Mouse (Mus musculus) spleen, postnatal 14 days (tissue): ENCODE measurements around the gene Lrrc8d.
A peak's percentile ranks its signal among the peaks of the same experiment; 100 is the strongest.

Source experiments
- DNase-seq, 2 experiments: peaks; one replicate each; pipeline ENCODE4 v3.0.0; 2021 to 2022; ENCODE audit warnings: low spot score in 2 of 2

The Lrrc8d gene

GRCm38 (mm10) chr5:105715531-105716124, 15.9 kb downstream of the Lrrc8d start:
- no peak for DNase-seq

GRCm38 (mm10) chr5:105717294-105717693, 17.5 kb downstream of the Lrrc8d start:
- DNase-seq, result no peak

GRCm38 (mm10) chr5:105718138-105718670, 18.4 kb downstream of the Lrrc8d start:
- no peak for DNase-seq

- DNase-seq, result no peak
Observed at GRCm38 (mm10) chr5:105721267-105721666, 21.5 kb downstream of the Lrrc8d start.

- no peak for DNase-seq
Observed at GRCm38 (mm10) chr5:105722807-105723206, 23.0 kb downstream of the Lrrc8d start.

GRCm38 (mm10) chr5:105730193-105730831, 30.5 kb downstream of the Lrrc8d start:
- DNase-seq, result no peak

- DNase-seq, result peak in 1 of 2 experiments; percentile 29
Observed at GRCm38 (mm10) chr5:105731173-105731626, 31.4 kb downstream of the Lrrc8d start.

- peak; percentile 23 to 39 for DNase-seq
Observed at GRCm38 (mm10) chr5:105731627-105732432, 32.1 kb downstream of the Lrrc8d start.

- DNase-seq, result no peak
Observed at GRCm38 (mm10) chr5:105732433-105732891, 32.7 kb downstream of the Lrrc8d start.

GRCm38 (mm10) chr5:105733226-105733625, 33.5 kb downstream of the Lrrc8d start:
- DNase-seq, result no peak

GRCm38 (mm10) chr5:105736365-105736764, 36.6 kb downstream of the Lrrc8d start:
- DNase-seq, result no peak

GRCm38 (mm10) chr5:105737145-105737544, 37.4 kb downstream of the Lrrc8d start:
- no peak for DNase-seq

- no peak for DNase-seq
Observed at GRCm38 (mm10) chr5:105740437-105740836, 40.7 kb downstream of the Lrrc8d start.

- no peak for DNase-seq
Observed at GRCm38 (mm10) chr5:105742641-105743040, 42.9 kb downstream of the Lrrc8d start.

GRCm38 (mm10) chr5:105745324-105745723, 45.6 kb downstream of the Lrrc8d start:
- DNase-seq, result no peak

- no peak for DNase-seq
Observed at GRCm38 (mm10) chr5:105745927-105746454, 46.2 kb downstream of the Lrrc8d start.

GRCm38 (mm10) chr5:105754803-105755202, 55.0 kb downstream of the Lrrc8d start:
- no peak for DNase-seq

- DNase-seq, result no peak
Observed at GRCm38 (mm10) chr5:105755491-105755890, 55.7 kb downstream of the Lrrc8d start.

- DNase-seq, result no peak
Observed at GRCm38 (mm10) chr5:105757978-105758377, 58.2 kb downstream of the Lrrc8d start.

- DNase-seq, result no peak
Observed at GRCm38 (mm10) chr5:105758866-105759265, 59.1 kb downstream of the Lrrc8d start.

- DNase-seq, result no peak
Observed at GRCm38 (mm10) chr5:105761848-105762482, 62.2 kb downstream of the Lrrc8d start.
